Mouse (Mus musculus) liver, embryonic 14.5 days (tissue): ENCODE data around the gene Tango6.

Experiments used
- CTCF ChIP-seq: IDR thresholded peaks from 2 replicates; pipeline ENCODE4 v1.5.1; 2016; ENCODE audit warnings: antibody characterized with exemption, low read depth, control low read depth
- EP300 ChIP-seq: IDR thresholded peaks from 2 replicates; pipeline ENCODE4 v1.6.1; 2016; ENCODE audit warnings: antibody characterized with exemption, low read depth

DNA sequence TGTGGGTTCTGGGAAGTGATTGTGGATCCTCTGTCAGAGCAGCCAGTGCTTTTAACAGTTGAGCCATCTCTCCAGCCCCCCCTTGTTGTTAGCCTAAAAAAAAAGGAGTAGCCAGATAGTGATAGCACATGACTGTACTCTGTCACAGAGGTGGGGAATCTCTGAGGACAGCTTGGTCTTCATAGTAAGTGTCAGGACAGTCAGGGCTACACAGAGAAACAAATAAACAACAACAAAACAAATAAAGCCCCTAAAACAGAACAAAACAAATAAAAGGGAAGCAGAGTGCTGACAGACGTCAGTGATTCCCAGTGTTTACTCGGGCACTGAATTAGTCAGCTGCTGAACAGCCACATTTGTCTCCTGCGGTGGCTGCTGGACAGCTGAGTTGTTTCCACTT, 70.6 kb downstream of the Tango6 start:
- TF ChIP-seq CTCF (no peak), EP300 (no peak)
